Mouse (Mus musculus): ENCODE data around the gene Slc39a9. TPM values are rescaled to one million over a fixed set of nuclear protein-coding genes. Genes with fewer than 3 reads are reported as not detected.

The Slc39a9 gene
- polyA plus RNA-seq, 1 experiment: 58.2 TPM

GRCm38 (mm10) chr12:80646377-80646776 lies 2.7 kb downstream of the Slc39a9 start:
- Histone ChIP-seq H3K4me3 (ENCODE audit: control insufficient read depth, insufficient read depth, low read length) (no peak overlapping the region), H3K27ac (ENCODE audit: control insufficient read depth, insufficient read depth, low read length) (no peak overlapping the region), H3K27me3 (ENCODE audit: control insufficient read depth, insufficient read depth, low read length) (no peaks in the 10 kb centered on the region), H3K36me3 (ENCODE audit: control insufficient read depth, insufficient read depth, low read length) (no peaks in the 10 kb centered on the region; the same call in 1 of the 2 replicates), H3K4me1 (replicated peaks; ENCODE audit: control insufficient read depth, insufficient read depth, low read length) (peaks cover 17% of the 10 kb centered on the region)
- no peak for TF ChIP-seq CTCF (IDR thresholded peaks at IDR 0.05; ENCODE audit: borderline replicate concordance, control insufficient read depth, extremely low read depth, insufficient read depth, low read length, poor library complexity)
- no peak for TF ChIP-seq POLR2A (IDR thresholded peaks at IDR 0.05; ENCODE audit: control insufficient read depth, extremely low read depth, insufficient read depth, low read length, poor library complexity)
- 97% methylated on average over 3 of the region's 3 CpGs for WGBS
- DNase-seq: no peak

GRCm38 (mm10) chr12:80653951-80654658 lies 10.4 kb downstream of the Slc39a9 start:
- no peak for TF ChIP-seq CTCF (IDR thresholded peaks at IDR 0.05; ENCODE audit: borderline replicate concordance, control insufficient read depth, extremely low read depth, insufficient read depth, low read length, poor library complexity)
- no peak for TF ChIP-seq POLR2A (IDR thresholded peaks at IDR 0.05; ENCODE audit: control insufficient read depth, extremely low read depth, insufficient read depth, low read length, poor library complexity)
- 94% methylated on average over 7 of the region's 7 CpGs for WGBS
- no peaks in the 10 kb centered on the region for H3K36me3 ChIP-seq (ENCODE audit: control insufficient read depth, insufficient read depth, low read length)
- no peak for DNase-seq
- no peak overlapping the region for H3K4me3 ChIP-seq (ENCODE audit: control insufficient read depth, insufficient read depth, low read length)
- H3K4me1 ChIP-seq (replicated peaks; ENCODE audit: control insufficient read depth, insufficient read depth, low read length): no peaks in the 10 kb centered on the region
- H3K27ac ChIP-seq (ENCODE audit: control insufficient read depth, insufficient read depth, low read length): no peak overlapping the region
- H3K27me3 ChIP-seq (ENCODE audit: control insufficient read depth, insufficient read depth, low read length): no peaks in the 10 kb centered on the region

GRCm38 (mm10) chr12:80654659-80655025 lies 11.0 kb downstream of the Slc39a9 start:
- no peak for DNase-seq
- TF ChIP-seq CTCF (IDR thresholded peaks at IDR 0.05; ENCODE audit: borderline replicate concordance, control insufficient read depth, extremely low read depth, insufficient read depth, low read length, poor library complexity) (no peak), POLR2A (IDR thresholded peaks at IDR 0.05; ENCODE audit: control insufficient read depth, extremely low read depth, insufficient read depth, low read length, poor library complexity) (no peak)
- no peak overlapping the region for H3K4me3 ChIP-seq (ENCODE audit: control insufficient read depth, insufficient read depth, low read length)
- H3K4me1 ChIP-seq (replicated peaks; ENCODE audit: control insufficient read depth, insufficient read depth, low read length): no peaks in the 10 kb centered on the region
- no peaks in the 10 kb centered on the region for H3K27me3 ChIP-seq (ENCODE audit: control insufficient read depth, insufficient read depth, low read length)
- no peak overlapping the region for H3K27ac ChIP-seq (ENCODE audit: control insufficient read depth, insufficient read depth, low read length)
- H3K36me3 ChIP-seq (ENCODE audit: control insufficient read depth, insufficient read depth, low read length): no peaks in the 10 kb centered on the region
- 98% methylated on average over 3 of the region's 3 CpGs for WGBS

DNA sequence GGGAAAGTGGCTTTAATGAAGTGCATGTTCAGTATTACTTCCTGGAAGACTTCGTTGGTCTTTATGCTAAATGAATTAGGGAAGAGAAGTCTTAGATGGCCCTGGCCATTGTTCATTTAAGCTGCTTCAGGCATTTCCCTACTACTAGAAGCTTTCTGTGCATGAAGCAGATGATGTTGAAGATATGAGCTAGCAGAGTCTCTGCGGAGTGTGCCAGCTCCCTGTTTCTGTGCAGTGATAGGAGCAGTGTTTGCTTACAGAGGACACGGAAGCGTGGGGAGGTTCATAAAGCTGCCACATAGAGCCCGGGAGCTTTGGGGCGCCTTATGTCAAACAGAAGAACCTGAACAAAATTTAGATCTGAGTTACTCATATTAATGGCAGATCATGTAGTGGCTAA lies 15.0 kb downstream of the Slc39a9 start:
- TF ChIP-seq POLR2A (IDR thresholded peaks at IDR 0.05; ENCODE audit: control insufficient read depth, extremely low read depth, insufficient read depth, low read length, poor library complexity): no peak
- TF ChIP-seq CTCF (IDR thresholded peaks at IDR 0.05; ENCODE audit: borderline replicate concordance, control insufficient read depth, extremely low read depth, insufficient read depth, low read length, poor library complexity): no peak
- no peaks in the 10 kb centered on the region for H3K27me3 ChIP-seq (ENCODE audit: control insufficient read depth, insufficient read depth, low read length)
- H3K36me3 ChIP-seq (ENCODE audit: control insufficient read depth, insufficient read depth, low read length): peaks cover 15% of the 10 kb centered on the region
- H3K4me1 ChIP-seq (replicated peaks; ENCODE audit: control insufficient read depth, insufficient read depth, low read length): no peaks in the 10 kb centered on the region
- no peak overlapping the region for H3K27ac ChIP-seq (ENCODE audit: control insufficient read depth, insufficient read depth, low read length)
- DNase-seq: no peak
- WGBS: 95% methylated on average over 6 of the region's 6 CpGs
- no peak overlapping the region for H3K4me3 ChIP-seq (ENCODE audit: control insufficient read depth, insufficient read depth, low read length)

DNA sequence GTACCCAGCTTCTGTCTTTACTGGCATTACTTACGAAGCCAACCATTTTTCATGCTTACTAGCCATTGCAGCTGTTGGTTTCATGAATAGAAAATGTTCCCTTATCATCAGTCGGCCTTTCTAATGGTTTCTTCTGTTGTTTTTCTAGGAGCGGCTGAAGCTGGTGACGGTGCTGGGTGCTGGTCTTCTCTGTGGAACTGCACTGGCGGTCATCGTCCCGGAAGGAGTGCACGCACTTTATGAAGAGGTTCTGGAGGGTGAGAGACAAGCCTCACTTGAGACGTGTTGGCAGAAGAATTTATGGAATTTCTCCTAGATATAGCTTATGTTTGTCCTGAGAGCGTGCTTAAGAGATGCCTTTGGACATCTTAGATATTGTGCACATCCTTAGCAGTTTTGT lies 18.6 kb downstream of the Slc39a9 start:
- WGBS: 96% methylated on average over 10 of the region's 10 CpGs
- TF ChIP-seq CTCF (IDR thresholded peaks at IDR 0.05; ENCODE audit: borderline replicate concordance, control insufficient read depth, extremely low read depth, insufficient read depth, low read length, poor library complexity) (no peak), POLR2A (IDR thresholded peaks at IDR 0.05; ENCODE audit: control insufficient read depth, extremely low read depth, insufficient read depth, low read length, poor library complexity) (no peak)

GRCm38 (mm10) chr12:80663935-80664334 lies 20.3 kb downstream of the Slc39a9 start:
- 93% methylated on average over 2 of the region's 2 CpGs for WGBS

More for the DNA sequence above, 18.6 kb downstream of the Slc39a9 start:
- no peak for DNase-seq
- Histone ChIP-seq H3K4me1 (replicated peaks; ENCODE audit: control insufficient read depth, insufficient read depth, low read length) (no peaks in the 10 kb centered on the region), H3K27me3 (ENCODE audit: control insufficient read depth, insufficient read depth, low read length) (no peaks in the 10 kb centered on the region), H3K4me3 (ENCODE audit: control insufficient read depth, insufficient read depth, low read length) (no peak overlapping the region), H3K27ac (ENCODE audit: control insufficient read depth, insufficient read depth, low read length) (no peak overlapping the region), H3K36me3 (ENCODE audit: control insufficient read depth, insufficient read depth, low read length) (peaks cover 23% of the 10 kb centered on the region)

More at GRCm38 (mm10) chr12:80663935-80664334, 20.3 kb downstream of the Slc39a9 start:
- no peak for TF ChIP-seq CTCF (IDR thresholded peaks at IDR 0.05; ENCODE audit: borderline replicate concordance, control insufficient read depth, extremely low read depth, insufficient read depth, low read length, poor library complexity)
- no peak for TF ChIP-seq POLR2A (IDR thresholded peaks at IDR 0.05; ENCODE audit: control insufficient read depth, extremely low read depth, insufficient read depth, low read length, poor library complexity)
- no peaks in the 10 kb centered on the region for H3K4me1 ChIP-seq (replicated peaks; ENCODE audit: control insufficient read depth, insufficient read depth, low read length)
- H3K36me3 ChIP-seq (ENCODE audit: control insufficient read depth, insufficient read depth, low read length): peaks cover 28% of the 10 kb centered on the region
- H3K27me3 ChIP-seq (ENCODE audit: control insufficient read depth, insufficient read depth, low read length): no peaks in the 10 kb centered on the region
- no peak overlapping the region for H3K4me3 ChIP-seq (ENCODE audit: control insufficient read depth, insufficient read depth, low read length)
- DNase-seq: no peak
- no peak overlapping the region for H3K27ac ChIP-seq (ENCODE audit: control insufficient read depth, insufficient read depth, low read length)

Measured in thymus, adult 2 months (tissue).